Mouse (Mus musculus) bone marrow macrophage, adult 2 months (primary cell): ENCODE measurements around the gene Gm13289. TPM values are rescaled to one million over a fixed set of nuclear protein-coding genes. Genes with fewer than 3 reads are reported as not detected.
"Not testable (repeated sequence)": the region's sequence is repeated elsewhere in the genome, so short reads cannot be mapped to it uniquely, and the experiment has no call there.

Experiments
- H3K27ac ChIP-seq: 2 replicates; pipeline ENCODE4 v1.5.1; 2012; ENCODE audit warnings: low read depth, low read length; ENCODE audit not compliant: insufficient read depth
- H3K4me1 ChIP-seq: 2 replicates; pipeline ENCODE4 v1.6.1; 2012; ENCODE audit warnings: low read length; ENCODE audit not compliant: control insufficient read depth, insufficient read depth
- H3K4me3 ChIP-seq: 2 replicates; pipeline ENCODE4 v1.5.1; 2012; ENCODE audit warnings: mild to moderate bottlenecking, low read length, moderate library complexity; ENCODE audit not compliant: insufficient read depth
- CTCF ChIP-seq: IDR thresholded peaks from 2 replicates; pipeline ENCODE4 v1.5.1; 2012; ENCODE audit warnings: low read depth, mild to moderate bottlenecking, low read length, moderate library complexity
- POLR2A ChIP-seq: IDR thresholded peaks from 2 replicates; pipeline ENCODE4 v1.6.1; 2012; ENCODE audit warnings: mild to moderate bottlenecking, low read depth, low read length, borderline replicate concordance
- polyA plus RNA-seq: library from polyadenylated mRNA; stranded (reverse); fragments of >200 nt; gene quantifications from 2 replicates; pipeline ENCODE4 v1.2.4, GENCODE M21; 2012; ENCODE audit not compliant: missing spikeins, insufficient read depth, insufficient read length

Gm13289 gene
- not detected in 2 replicates for polyA plus RNA-seq

DNA sequence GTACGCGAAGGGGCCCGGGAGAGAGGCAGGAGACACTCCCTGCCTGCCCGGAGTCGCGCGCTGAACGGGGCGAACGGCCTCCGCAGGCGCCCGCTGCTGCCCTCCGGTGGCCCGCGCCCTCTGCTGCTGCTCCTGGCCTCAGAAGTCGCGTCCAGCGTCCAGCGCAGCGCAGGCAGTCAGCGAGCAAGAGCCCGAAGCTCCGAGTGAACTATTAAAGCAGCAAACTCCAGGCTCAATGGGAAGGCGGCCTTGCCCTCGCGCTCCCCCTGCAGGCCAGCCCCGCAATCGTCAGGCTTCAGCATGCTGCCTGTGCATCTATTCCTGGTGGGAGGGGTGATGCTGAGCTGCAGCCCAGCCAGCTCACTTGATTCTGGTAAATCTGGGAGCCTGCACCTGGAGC, at the start of gene Gm13289:
TSS of gene Gm13289 (plus strand) at position 301 of the 400 bp plus-strand sequence.
- not testable (repeated sequence) for H3K4me1 ChIP-seq

GRCm38 (mm10) chr4:88727324-88727723, 49.4 kb upstream of the Gm13289 start:
- Histone ChIP-seq H3K27ac (peak overlapping the region; percentile 83), H3K4me3 (peak overlapping the region; percentile 22; the same call in 1 of the 2 replicates), H3K4me1 (peaks cover 18% of the 10 kb centered on the region)
- no peak for TF ChIP-seq CTCF
- TF ChIP-seq POLR2A = no peak

More for the DNA sequence above, at the start of gene Gm13289:
- H3K4me3 ChIP-seq, H3K27ac ChIP-seq: not testable (repeated sequence)

DNA sequence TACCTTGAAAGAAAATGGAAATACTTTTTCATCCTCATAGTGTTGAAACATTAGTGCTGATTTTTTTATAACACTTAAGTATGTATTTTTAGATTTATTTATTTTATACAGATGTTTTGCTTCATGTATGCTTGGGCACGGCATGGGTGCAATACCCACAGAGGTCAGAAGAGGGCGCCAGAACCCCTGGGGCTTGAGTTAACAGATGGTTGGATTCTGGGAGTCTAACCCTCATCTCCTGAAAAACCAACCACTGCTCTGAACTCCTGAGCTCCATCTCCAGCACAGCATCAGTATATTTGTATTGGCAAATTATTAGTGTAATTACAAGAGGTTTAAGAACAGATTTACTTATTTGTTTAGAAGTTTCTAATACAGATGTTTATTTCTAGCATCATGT, 38.2 kb upstream of the Gm13289 start:
- Histone ChIP-seq H3K4me3 (no peak overlapping the region), H3K4me1 (peaks cover 13% of the 10 kb centered on the region), H3K27ac (no peak overlapping the region)
- TF ChIP-seq POLR2A = no peak
- peak; percentile 90 for TF ChIP-seq CTCF

DNA sequence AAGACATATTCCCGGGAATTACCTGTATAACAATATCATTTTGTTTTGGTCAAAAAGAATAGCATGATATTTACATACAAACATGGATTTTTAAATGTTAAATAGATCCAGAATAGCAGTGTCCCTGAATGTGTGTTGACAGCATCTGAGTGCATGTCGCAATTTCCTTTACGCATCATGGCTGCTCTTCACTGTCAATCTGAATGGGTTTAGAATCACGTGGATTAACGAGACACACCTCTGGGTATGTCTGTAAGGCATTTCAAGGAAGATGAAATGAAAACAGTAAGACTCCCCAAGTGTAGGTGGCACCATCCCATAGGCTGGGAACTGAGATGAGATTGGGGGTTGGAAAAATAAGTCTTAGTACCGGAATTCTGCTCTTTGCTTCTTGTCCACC, 37.7 kb upstream of the Gm13289 start:
- H3K4me1 ChIP-seq = peaks cover 13% of the 10 kb centered on the region
- no peak overlapping the region for H3K27ac ChIP-seq
- H3K4me3 ChIP-seq = no peak overlapping the region

GRCm38 (mm10) chr4:88741426-88741825, 35.3 kb upstream of the Gm13289 start:
- Histone ChIP-seq H3K4me1 (peaks cover 13% of the 10 kb centered on the region), H3K27ac (no peak overlapping the region), H3K4me3 (no peak overlapping the region)
- no peak for TF ChIP-seq CTCF
- TF ChIP-seq POLR2A = no peak

More for the DNA sequence above, 37.7 kb upstream of the Gm13289 start:
- TF ChIP-seq POLR2A = no peak
- no peak for TF ChIP-seq CTCF

DNA sequence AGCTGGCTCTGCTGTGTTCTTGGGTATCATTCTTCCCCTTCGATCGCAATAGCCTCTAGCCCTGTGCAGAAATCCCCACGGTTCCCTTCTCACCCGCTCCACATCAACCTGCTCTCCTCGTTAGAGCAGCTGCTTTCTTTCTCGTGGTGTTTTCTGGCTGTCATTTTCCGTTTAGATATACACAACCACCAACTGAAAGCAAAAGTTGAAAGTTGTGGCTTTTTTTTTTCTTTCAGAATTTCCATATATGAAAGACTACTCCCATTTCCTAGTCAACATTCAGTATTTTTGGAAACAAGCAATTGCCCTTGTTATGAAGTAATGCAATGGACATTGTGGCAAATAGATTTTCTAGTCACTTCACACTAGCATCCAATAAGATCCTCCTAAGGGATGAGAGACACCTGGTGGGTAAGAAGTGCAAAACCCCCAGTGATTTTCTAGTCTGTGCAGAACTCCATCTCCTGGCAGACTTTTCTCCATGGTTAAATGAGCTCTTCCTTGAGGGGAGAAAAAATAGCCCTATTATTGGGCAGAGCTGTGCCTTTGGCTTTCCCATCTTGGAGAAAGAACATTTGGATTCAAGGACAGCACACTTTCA, 33.9 kb upstream of the Gm13289 start:
- Histone ChIP-seq H3K4me3 (no peak overlapping the region), H3K27ac (no peak overlapping the region), H3K4me1 (peaks cover 13% of the 10 kb centered on the region)
- TF ChIP-seq CTCF (no peak), POLR2A (no peak)

GRCm38 (mm10) chr4:88744207-88744606, 32.5 kb upstream of the Gm13289 start:
- no peak overlapping the region for H3K27ac ChIP-seq
- no peak for TF ChIP-seq CTCF
- no peak for TF ChIP-seq POLR2A
- H3K4me1 ChIP-seq = peaks cover 11% of the 10 kb centered on the region
- no peak overlapping the region for H3K4me3 ChIP-seq

DNA sequence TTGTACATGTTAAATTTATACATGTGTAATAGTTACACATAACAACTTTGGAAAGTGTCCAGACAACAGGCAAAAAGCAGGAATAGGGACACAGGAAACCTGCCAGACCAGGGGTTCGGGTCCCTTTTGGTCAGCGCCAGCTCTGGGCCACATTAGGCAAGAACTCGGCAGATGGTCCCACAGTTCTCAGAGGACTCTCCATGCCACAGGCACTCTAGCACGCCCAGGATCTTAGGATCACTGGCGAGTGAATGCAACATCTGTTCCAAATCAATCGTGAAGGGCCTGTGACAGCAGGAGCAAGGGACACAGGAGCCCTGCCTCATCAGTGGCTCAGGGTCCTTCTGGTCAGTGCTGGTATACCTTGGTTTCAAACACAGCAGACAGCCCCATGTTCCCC, 26.8 kb upstream of the Gm13289 start:
- TF ChIP-seq POLR2A (no peak), CTCF (no peak)
- no peak overlapping the region for H3K4me3 ChIP-seq

DNA sequence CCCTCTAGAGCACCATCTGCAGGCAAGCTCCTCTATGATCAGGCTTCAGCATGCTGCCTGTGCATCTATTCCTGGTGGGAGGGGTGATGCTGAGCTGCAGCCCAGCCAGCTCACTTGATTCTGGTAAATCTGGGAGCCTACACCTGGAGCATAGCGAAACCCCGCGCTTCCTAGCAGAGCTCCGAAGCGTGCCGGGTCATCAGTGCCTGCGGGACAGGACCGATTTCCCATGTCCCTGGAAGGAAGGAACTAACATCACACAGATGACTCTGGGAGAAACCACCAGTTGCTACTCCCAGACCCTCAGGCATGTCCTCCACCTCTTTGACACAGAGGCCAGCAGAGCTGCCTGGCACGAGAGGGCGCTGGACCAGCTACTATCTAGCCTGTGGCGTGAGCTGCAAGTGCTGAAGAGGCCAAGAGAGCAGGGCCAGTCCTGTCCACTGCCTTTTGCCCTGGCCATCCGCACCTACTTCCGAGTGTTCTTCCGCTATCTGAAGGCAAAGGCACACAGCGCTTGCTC, 21.8 kb upstream of the Gm13289 start, which contains the start of gene Gm13271:
TSS of gene Gm13271 (plus strand) at position 51 of the 523 bp plus-strand sequence.
- H3K27ac ChIP-seq, H3K4me1 ChIP-seq, H3K4me3 ChIP-seq: not testable (repeated sequence)

More for the DNA sequence above, 26.8 kb upstream of the Gm13289 start:
- H3K27ac ChIP-seq = no peak overlapping the region
- no peaks in the 10 kb centered on the region for H3K4me1 ChIP-seq

- Histone ChIP-seq H3K27ac (peak overlapping the region; percentile 59), H3K4me3 (peak overlapping the region; percentile 60)
- not testable (repeated sequence) for H3K4me1 ChIP-seq
These were observed 19.9 kb upstream of the Gm13289 start for GRCm38 (mm10) chr4:88756581-88757513.
